Mouse (Mus musculus) left cerebral cortex, postnatal 14 days (tissue): ENCODE measurements around the gene Macc1. TPM values are rescaled to one million over a fixed set of nuclear protein-coding genes. Genes with fewer than 3 reads are reported as not detected.

Experiments used
- DNase-seq, 2 experiments: peaks; one replicate each; pipeline ENCODE4 v3.0.0; 2021 to 2022; ENCODE audit warnings: low spot score in 2 of 2, mixed read lengths in 1 of 2
- intact Hi-C: fragments of 180-260 bp; cut with DNase I; formaldehyde crosslinking; loops from one replicate; pipeline ENCODE4 v1.15.1; 2025
- total RNA-seq, 2 experiments: library from RNA; stranded (reverse); gene quantifications; 2 replicates each; pipeline ENCODE4 v1.2.3; 2021

Gene Macc1
- total RNA-seq, 2 experiments from 2014 or later, result 0.15 TPM; not detected in 1

DNA sequence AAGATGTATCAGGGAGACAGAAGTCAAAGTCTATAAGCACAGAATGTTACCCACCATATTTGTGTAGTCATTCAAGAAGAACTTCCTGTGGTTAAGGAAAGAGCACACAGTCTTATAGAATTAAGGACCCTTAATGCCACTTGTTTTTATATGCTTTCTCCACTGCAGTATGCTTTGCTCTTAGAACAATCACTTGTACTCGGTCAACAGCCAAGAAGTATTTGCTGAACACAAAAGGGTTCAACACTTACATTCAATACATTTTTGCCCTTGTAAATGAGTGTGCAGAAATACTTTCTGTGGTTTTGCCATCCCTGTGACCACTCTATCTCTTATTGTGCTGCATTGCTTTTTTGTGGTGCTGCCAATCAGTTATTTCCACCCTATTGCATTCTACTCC is 67.8 kb downstream of the Macc1 start:
- no peak for DNase-seq
- intact Hi-C loops, result no loop called here

DNA sequence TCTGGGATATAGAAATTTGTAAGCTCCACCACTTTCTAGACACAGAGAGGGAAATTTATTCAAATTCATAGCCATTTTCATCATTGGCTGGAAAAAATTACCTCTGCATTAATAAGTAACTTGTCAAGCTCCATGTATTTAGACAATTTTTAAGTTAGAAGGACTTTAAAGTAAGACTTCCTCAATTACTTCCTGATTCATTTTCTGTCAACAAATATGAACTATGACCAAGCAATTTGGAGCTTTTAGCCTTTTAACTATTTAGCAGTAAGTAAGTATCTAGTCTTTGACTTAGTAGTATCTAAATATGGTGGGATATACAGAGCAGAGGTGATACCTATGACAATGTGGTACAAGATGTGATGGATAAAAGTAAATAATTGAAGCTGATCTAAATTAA is 72.2 kb downstream of the Macc1 start:
- intact Hi-C loops, result no loop called here
- DNase-seq, result no peak

DNA sequence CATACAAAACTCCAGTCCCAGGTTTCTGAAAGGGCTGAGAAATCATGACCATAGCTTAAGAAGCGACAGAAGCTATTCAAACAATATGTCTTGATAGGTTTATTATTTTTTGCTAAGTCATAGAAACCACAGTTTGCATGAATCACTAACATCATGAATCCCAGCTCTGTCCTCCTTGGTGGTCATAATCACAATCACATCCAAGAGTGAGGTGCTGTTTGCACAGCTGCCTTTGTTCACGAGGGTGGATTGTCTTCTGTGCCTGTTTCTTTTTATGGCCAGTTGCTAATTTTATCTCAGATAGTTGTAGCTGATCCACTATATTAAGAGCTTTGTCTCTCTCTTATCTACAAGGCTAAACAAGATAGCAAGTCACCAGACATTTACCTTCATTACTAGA is 72.6 kb downstream of the Macc1 start:
- intact Hi-C loops, result no loop called here
- DNase-seq, result no peak

DNA sequence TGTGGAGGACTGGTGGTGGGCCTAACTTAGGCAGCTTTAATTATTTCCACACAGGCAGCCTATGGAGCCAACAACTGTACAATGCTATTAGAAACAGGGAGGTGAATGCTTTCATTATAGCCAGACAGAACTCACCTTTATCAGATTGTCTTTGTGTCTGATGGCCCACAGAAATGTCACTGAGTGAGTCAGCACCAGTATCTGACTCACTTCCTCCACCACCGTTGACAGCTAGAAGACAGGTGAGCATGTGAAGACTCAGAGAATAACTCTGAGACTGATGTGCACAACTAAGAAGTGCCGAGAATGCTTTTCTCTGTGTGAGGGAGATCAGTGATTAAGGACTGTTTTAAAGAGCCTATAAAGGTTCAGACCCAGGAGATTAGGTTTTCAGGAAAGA is 73.9 kb downstream of the Macc1 start:
- intact Hi-C loops, result no loop called here

DNA sequence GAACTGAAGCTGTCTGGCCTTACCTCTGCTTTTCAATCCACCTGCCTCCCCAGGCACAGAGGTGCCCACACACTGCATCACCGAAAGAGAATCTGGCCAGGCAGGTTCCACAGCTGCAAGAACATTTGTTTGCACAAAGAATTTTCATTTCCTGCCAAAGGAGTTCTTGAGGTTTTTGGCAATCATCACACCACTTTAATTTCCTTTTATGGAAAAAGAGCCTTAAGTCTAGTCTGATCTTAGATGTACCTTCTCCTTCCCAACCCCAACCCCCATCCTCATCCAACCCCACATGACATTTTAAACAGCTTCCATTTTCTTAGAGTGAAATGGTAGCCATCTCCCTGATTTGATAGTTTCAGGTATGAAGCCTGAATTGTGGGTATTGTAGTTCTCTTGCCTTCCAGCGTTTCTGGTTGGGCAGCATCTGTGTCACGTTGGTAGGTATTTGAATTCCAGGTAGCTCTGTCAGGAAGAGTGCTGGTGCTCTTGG is 76.2 kb downstream of the Macc1 start:
- intact Hi-C loops, result no loop called here
- DNase-seq, result no peak

More for the DNA sequence above, 73.9 kb downstream of the Macc1 start:
- no peak for DNase-seq

DNA sequence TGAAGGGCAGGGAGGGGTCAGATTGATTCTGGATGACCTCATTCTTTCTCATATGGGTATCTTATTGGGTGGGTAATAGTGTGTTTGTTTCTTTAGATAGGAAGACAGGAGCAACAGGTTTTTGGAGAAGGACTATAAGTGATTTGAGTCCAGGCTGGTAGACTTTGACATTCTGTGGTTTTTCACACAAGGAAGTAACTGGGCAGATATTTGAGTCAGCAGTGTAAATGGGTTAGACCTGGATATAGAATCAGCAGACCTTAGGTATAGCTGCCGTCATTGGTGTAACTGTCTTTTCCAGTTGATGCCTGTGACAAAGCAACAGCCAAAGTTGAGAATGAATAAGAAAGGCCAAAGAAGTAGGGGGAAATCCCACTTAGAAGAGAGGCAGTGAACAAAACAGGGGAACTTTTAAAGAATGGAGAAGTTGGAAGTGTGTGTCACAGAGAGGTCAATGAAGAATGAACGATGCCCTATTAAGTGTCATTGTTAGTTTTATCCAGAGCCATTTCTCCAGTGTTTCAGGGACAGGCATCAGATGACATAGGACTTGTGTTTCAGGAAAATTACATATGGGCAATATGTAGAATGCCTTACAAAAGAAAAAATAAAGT is 84.1 kb downstream of the Macc1 start:
- intact Hi-C loops, result no loop called here
- no peak for DNase-seq

DNA sequence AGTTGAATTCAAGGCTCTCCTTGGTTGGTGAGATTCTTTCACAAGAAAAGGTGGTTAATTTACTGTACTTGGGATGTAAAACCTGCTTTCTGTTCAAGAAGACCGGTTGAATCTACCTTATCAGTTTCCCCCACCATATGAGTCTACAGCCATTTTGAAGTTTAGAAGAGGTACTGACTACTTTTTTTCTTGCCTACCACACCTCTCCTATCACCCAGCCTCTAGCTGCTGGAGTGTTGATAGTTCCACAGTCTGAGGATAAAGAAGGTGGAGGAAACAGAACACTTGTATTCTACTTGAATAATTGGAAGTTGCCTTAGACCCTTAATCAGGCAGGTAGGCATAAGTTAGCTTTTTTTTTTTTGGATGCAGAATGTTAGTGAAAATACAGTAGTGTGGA is 88.2 kb downstream of the Macc1 start:
- no peak for DNase-seq
- intact Hi-C loops, result no loop called here

DNA sequence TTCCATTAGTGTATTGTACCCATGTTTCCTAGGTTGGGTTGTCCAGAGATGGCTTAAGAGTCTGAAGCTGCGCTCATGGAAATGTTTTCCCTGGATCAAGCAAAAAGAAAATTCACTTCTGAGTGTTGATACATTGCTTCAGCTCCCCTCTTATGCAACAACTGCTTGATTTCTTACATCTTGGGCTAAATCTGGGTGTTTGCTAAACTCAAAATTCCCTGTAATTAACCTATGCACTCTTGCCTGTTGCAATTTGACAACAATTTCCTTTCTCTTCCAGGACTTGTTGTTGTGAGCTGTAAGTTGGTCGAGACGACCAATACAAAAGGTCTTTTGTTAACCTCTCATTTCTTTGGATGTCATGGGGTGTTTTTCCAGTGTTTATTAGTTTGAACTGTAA is 88.7 kb downstream of the Macc1 start:
- DNase-seq, result no peak
- intact Hi-C loops, result no loop called here

DNA sequence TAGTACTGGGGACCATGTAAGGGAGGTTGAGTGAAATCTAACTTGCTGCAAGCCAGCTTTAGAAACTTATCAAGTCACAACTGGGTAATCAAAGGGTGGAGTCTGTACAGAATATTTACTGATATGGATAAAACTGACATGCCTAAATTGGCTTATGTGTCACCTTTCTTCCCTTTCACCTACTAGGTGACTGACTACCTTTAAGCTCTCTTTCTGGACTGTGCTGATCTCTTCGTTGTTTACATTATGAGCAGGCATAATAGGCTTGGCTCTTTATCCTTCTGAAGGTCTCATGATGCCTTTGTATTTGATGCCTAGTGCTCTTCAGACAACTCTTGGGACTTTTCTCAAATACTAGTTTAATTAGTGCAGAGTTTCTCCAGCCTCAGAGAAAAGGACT is 90.7 kb downstream of the Macc1 start:
- intact Hi-C loops, result no loop called here
- no peak for DNase-seq

DNA sequence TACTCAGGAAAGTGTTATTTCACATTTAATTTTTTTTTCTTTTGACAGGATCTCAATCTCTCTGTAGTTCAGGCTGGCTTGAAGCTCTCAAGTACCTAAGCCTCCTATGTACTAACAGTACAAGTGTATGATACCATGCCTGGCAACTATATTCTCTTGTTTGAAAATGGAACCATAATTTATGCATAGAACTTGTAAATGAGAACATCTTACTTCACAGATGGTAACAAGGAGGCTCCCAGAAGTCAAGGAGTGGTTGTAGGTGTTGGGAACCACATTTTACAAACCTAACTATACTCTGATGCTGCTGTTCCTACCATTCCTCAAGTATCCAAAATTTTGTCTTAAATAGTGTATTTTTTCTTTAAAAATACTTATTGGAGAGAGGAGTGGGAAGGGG is 96.5 kb downstream of the Macc1 start:
- intact Hi-C loops, result no loop called here
- DNase-seq, result peak in 1 of 2 experiments; percentile 3

DNA sequence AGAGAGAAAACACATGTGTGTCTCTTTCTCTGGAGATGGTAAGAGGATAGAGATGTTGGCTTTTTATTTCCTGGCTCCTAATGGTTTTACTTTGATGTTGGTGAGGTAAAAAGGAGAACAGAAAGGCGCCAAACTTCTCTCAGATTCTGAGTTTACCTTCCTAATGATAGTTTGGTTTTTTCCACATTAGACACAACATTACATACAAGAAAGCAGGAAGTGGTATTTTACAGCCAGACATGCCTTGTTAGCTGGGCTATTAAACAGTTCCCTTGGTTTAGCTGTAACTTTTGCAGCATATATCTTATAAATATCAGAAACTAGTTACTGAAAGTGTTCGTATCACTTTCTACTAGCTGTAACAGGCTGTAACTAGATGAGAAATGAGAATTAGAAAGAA is 96.9 kb downstream of the Macc1 start:
- DNase-seq, result no peak
- intact Hi-C loops, result no loop called here

DNA sequence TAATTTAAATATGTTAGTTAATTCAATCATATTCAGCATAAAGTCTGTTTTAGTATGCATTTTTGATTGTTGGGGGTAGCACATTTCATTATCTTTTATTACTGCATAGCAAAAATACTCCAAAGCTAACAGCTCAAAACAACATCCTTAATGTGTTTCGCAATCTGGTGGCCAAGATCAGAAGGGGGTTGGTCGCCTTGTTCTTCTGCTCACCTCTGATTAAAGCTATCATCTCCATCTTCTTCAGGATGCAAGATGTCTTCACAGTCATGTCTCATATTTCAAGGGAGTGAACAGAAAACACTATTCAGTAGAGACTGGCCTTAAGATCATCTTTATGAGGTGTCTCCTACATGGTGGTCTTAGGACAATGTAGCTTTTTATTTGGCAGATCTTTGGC is 97.9 kb downstream of the Macc1 start:
- no peak for DNase-seq
- intact Hi-C loops, result no loop called here

DNA sequence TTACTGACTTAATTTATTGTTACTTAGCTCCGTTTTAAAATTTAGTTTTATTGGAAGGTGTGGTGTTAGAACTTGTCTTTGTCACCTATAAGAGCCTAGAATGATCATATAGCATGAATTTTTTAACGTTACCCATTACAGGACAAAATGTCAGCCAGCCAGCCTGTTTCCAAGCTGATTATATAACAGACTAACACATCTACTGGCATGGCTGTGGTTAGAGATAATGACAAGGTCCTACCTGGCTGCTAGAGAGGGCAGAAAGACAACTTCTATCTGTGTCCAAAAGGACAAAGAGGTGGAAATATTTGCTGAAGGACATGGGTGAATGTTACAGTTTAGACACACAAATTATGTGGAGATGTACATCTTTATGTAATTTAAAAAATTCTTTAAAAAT is 101.8 kb downstream of the Macc1 start:
- intact Hi-C loops, result no loop called here

DNA sequence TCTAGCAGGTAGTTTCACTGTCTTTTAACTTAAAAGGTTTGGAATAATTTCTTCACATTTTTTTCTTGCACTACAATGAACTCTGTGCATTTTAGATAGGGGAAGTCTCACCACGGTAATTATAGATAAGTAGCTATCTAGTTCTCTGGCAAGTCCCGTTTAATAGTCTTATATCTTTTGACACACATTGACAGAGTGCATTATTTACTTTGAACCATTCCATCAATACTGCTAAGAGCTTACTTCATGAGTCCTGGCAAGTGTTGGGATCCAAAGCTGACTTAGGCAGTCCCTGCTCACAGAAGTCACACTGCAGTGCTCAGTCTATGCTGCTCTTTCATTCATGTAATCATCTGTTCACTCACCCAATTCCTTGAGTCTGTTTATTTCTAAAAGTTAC is 111.7 kb downstream of the Macc1 start:
- intact Hi-C loops, result loop anchor here (5.0 kb wide), 1 partner anchor 552 kb away; no protein-coding TSS in a partner anchor
- DNase-seq, result no peak

More for the DNA sequence above, 101.8 kb downstream of the Macc1 start:
- no peak for DNase-seq

DNA sequence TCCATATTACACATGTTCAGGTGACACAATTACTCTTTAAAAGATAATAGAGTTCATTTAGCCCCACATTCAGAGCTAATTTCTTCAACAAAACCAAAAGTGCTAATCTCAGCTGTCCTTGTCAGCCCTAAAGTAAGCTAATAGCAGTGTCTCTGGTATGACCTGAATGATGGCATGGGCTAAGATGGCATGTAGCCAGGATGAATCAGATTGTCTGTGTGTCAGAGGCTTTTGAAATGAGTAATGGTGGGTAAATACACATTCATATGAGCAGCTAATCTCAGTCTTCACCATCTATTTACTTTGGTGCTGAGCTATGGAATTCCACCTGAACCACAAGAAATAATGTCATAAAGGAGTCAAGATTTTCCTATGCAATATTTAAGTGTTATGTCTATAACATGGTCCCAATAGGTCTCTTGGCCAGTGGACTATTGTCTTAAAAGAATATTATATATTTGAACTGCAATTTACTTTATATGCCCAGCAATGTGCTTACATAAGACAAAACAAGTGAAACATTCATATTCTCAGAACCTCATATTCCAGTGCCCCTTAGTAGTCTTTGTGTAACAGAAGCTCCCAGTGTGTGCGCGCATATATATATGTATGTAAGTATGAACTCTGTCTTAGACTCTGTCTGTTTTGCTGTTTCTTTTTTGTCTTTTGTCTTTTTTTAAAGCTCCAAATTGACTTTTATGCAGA is 112.3 kb downstream of the Macc1 start:
- intact Hi-C loops, result loop anchor here (5.0 kb wide), 1 partner anchor 551 kb away; no protein-coding TSS in a partner anchor
- DNase-seq, result no peak

DNA sequence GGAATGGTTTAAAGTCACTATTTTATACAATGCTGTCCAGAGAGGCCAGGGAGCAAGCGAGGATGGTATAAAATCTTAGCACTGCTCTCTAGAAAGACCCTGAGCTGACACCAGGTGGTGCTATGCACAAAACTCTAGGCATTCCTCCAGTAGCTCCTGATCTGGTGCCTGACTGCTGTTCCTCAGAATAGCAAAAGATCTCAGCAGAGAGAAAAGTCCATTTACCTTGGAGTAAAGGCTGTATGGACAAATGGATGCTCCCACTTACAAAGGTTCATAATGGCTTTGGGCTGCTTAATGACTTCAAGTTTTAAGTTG is 112.8 kb downstream of the Macc1 start:
- intact Hi-C loops, result loop anchor here (5.0 kb wide), 1 partner anchor 550 kb away; no protein-coding TSS in a partner anchor
- peak; percentile 58 to 75 for DNase-seq

DNA sequence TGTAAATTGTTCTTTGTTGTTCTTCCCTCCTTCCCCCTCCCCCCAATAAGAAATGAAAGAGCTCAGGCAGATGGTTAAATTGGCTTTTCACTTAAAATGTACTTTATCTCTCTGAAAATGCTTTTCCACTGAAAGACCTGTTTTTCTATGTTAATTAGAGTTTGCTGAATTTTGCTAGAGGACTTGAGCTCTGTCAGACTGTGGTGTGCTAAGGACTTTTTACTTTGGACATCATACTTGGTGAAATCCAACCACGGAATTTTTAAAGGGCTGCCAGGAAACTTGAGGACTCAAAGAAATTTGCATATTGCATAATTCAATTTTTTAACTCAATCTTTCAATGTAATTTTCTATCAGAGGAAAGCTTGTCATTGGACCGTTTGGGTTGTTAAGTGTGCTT is 126.7 kb downstream of the Macc1 start:
- DNase-seq, result no peak
- intact Hi-C loops, result no loop called here

DNA sequence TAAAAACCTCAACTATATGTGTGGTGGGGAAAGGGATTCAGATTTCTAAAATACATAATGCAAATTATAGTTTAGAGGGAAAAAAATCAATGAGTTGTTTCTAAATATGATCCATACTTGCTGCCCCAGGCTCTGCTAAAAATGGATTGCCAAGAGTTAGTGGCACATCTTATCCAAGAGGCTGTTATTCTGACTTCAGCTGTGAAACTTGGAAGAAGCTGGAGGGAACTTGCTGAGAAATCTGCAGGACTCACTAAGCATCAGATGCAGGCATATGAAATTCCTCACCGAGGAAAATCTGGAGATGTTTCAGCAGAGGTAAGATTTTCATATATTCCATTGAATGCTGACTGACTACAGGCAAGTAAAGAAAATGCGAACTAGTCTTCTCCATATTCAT is 136.0 kb downstream of the Macc1 start:
- DNase-seq, result peak; percentile 17 to 30
- intact Hi-C loops, result loop anchor here (5.0 to 10.0 kb wide), 2 partner anchors 215 to 463 kb away; partner anchors contain the start of gene Itgb8

DNA sequence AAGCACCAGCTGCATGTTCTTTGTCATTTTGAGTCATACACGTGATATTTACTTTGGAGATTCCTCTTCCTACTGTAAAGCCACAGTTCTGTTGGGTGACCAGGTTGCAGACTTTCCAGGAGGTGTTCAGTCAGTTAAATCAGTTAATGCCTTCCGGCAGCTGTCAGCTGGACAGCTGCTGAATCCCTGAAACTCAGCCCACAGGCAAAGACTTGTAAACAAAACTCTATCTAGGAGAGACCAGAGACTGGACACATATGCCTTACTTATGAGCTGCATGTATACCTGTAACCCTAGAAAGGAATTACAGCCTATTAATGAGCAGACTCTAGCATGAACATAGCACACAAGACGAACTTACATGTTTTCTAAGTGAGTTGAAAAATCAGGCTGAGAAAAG is 137.2 kb downstream of the Macc1 start:
- intact Hi-C loops, result loop anchor here (5.0 to 10.0 kb wide), 2 partner anchors 216 to 464 kb away; partner anchors contain the start of gene Itgb8
- DNase-seq, result no peak

DNA sequence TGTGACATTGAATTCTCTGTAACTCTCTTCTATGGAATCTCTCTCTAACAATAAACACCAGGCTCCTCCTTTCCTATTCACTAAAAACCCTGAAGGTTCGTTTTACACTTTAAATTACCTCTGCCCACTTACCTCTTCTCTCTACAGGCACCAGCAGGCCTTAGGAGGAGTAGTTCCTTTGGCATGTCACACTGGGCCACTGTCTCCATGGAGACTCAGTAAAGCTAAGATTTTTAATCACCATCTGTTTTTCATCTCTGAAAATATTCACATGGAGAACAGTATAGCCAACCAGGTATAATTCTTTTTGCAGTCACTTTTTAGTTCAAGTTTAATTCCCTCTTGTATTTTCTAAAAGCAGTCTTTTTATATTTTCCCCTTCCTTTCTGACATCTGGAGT is 140.0 kb downstream of the Macc1 start:
- intact Hi-C loops, result loop anchor here (5.0 to 10.0 kb wide), 2 partner anchors 219 to 467 kb away; partner anchors contain the start of gene Itgb8
- peak; percentile 13 to 18 for DNase-seq
